Mouse (Mus musculus) heart, postnatal 0 days (tissue): ENCODE measurements around the gene Nrl. TPM values are rescaled to one million over a fixed set of nuclear protein-coding genes. Genes with fewer than 3 reads are reported as not detected.

Experiments used
- ATAC-seq: fragments of 200-750 bp; cut with Nextera tagmentation; 2 replicates; pipeline ENCODE4 v1.8.0; 2017; ENCODE audit warnings: low read depth, moderate number of reproducible peaks, moderate library complexity; ENCODE audit not compliant: insufficient read depth
- DNase-seq: peaks from one replicate; pipeline ENCODE4 v3.0.0-alpha.2; 2016; ENCODE audit warnings: low spot score
- H3K27ac ChIP-seq: fragments of 300-500 bp; sonication (generic); 2 replicates; pipeline ENCODE4 v1.5.1; 2014; ENCODE audit warnings: low read depth, mild to moderate bottlenecking
- H3K27me3 ChIP-seq: fragments of 300-500 bp; sonication (generic); 2 replicates; pipeline ENCODE4 v1.6.1; 2014; ENCODE audit warnings: low read length, mixed read lengths; ENCODE audit not compliant: control insufficient read depth, insufficient read depth
- H3K36me3 ChIP-seq: fragments of 300-500 bp; sonication (generic); replicated peaks from 2 replicates; pipeline ENCODE4 v1.6.1; 2014; ENCODE audit warnings: low read length, mixed read lengths; ENCODE audit not compliant: control insufficient read depth, insufficient read depth
- H3K4me1 ChIP-seq: fragments of 300-500 bp; sonication (generic); 2 replicates; pipeline ENCODE4 v1.6.1; 2014; ENCODE audit warnings: antibody characterized with exemption; ENCODE audit not compliant: control insufficient read depth, insufficient read depth
- H3K4me2 ChIP-seq: fragments of 300-500 bp; sonication (generic); 2 replicates; pipeline ENCODE4 v1.6.1; 2014; ENCODE audit warnings: low read depth, mild to moderate bottlenecking, low read length, moderate library complexity
- H3K4me3 ChIP-seq: fragments of 300-500 bp; sonication (generic); 2 replicates; pipeline ENCODE4 v1.5.1; 2014; ENCODE audit warnings: low read depth, low read length
- H3K9ac ChIP-seq: fragments of 300-500 bp; sonication (generic); replicated peaks from 2 replicates; pipeline ENCODE4 v1.6.1; 2014; ENCODE audit warnings: low read depth, low read length, mixed read lengths
- H3K9me3 ChIP-seq: fragments of 300-500 bp; sonication (generic); replicated peaks from 2 replicates; pipeline ENCODE4 v1.6.1; 2016; ENCODE audit warnings: low read length; ENCODE audit not compliant: control insufficient read depth
- CTCF ChIP-seq: IDR thresholded peaks from 2 replicates; pipeline ENCODE4 v1.5.1; 2016; ENCODE audit warnings: antibody characterized with exemption, control low read depth, low read depth
- EP300 ChIP-seq: IDR thresholded peaks from 2 replicates; pipeline ENCODE4 v1.6.1; 2016; ENCODE audit warnings: antibody characterized with exemption, low read depth
- WGBS: fragments of 180-500 bp; shearing (Covaris S2); extraction: QIAGEN DNeasy Blood & Tissue Kit; methylation state at CpG from one replicate; pipeline ENCODE4 v1.1.7; 2014; 5-methylcytosine and 5-hydroxymethylcytosine counted together
- polyA plus RNA-seq: library from polyadenylated mRNA; unstranded; fragments of >200 nt; fragmentation: Nextera tagmentation; extraction: Ambion mirVana; gene quantifications from 2 replicates; pipeline ENCODE4 v1.2.1, GENCODE M21; 2015
- total RNA-seq: library from RNA; depleted of rRNA; stranded (reverse); fragments of >200 nt; gene quantifications from 2 replicates; pipeline ENCODE4 v1.2.3, GENCODE M21; 2014; ENCODE audit warnings: low replicate concordance; rRNA removed

Nrl gene
- not detected in 2 replicates for total RNA-seq
- polyA plus RNA-seq = not detected in 2 replicates

DNA sequence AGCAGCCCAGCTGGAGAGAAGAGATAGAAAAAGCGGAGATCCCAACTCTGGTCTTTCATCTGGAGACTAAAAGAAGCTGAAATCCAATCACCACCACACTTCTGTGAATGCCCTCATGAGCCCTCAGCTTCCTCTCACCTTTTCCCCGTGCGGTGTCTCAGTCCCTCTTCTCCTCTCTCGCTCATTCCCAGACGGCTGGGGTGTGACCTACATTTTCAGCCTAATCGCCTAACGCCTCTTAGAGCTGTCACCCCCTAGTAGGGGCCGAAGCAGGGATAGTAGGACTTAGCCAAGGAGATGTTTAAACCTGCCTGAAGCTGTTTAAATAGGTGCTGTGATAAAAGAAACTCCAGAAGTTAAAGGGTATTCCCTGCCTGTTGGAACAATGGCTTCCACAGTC lies at the start of gene Nrl:
Gene Nrl (minus strand): TSS at position 197 of the 400 bp plus-strand sequence.
- DNase-seq (no peak), ATAC-seq (no peak)
- H3K9me3 ChIP-seq = no peaks in the 10 kb centered on the region
- H3K4me1 ChIP-seq = peaks cover 10% of the 10 kb centered on the region; the same call in 1 of the 2 replicates
- no peak within 1 kb of the TSS for H3K4me2 ChIP-seq
- no peak within 1 kb of the TSS for H3K4me3 ChIP-seq
- WGBS = 13% methylated on average over 8 of the region's 8 CpGs
- peaks cover 44% of the 10 kb centered on the region for H3K27me3 ChIP-seq
- H3K27ac ChIP-seq = no peak within 1 kb of the TSS
- no peak for TF ChIP-seq EP300
- no peak for TF ChIP-seq CTCF
- H3K9ac ChIP-seq = no peak within 1 kb of the TSS
- no peaks in the 10 kb centered on the region for H3K36me3 ChIP-seq

DNA sequence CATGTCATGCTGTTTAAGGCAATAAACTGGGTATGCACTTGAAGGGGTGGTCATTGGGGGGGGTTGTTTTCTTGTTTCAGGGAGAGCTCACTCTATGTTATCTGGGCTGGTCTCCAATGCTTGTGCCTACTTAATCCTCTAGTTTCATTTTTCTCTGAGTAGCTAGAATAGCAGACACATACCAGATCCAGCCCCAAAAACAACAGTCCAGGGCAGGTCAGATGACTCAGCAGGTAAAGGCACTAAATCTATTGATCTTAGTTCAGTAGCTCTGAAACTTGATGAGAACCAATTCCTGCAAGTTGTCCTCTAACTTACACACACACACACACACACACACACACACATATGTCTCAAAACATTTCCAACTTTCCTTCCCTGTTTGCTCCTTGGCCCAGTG lies 47.0 kb upstream of the Nrl start:
- Histone ChIP-seq H3K27me3 (no peaks in the 10 kb centered on the region), H3K4me1 (peaks cover 12% of the 10 kb centered on the region; the same call in 1 of the 2 replicates), H3K4me2 (no peak overlapping the region), H3K36me3 (peaks cover 30% of the 10 kb centered on the region), H3K9ac (no peak overlapping the region), H3K9me3 (no peaks in the 10 kb centered on the region), H3K4me3 (no peak overlapping the region), H3K27ac (no peak overlapping the region)
- TF ChIP-seq CTCF (no peak), EP300 (no peak)
- no peak for DNase-seq
- ATAC-seq = no peak

DNA sequence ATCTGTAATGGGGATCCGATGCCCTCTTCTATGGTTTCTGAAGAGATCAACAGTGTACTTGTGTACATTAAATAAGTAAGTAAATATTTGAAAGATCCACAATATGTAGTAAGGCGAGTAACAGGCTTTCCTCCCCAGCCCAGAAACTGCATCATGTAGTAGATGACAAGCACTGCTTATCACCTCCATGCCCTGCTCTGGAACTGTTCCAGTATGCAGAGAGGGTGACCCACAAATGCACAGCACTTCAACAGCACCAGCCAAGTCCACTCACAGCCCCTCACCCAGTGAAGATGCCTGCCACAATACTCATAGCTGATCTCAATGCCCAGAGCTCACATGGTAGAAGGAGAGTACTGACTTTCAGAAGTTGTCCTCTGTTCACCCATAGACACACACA lies 45.8 kb upstream of the Nrl start:
- Histone ChIP-seq H3K4me1 (peaks cover 12% of the 10 kb centered on the region; the same call in 1 of the 2 replicates), H3K27me3 (no peaks in the 10 kb centered on the region), H3K9ac (no peak overlapping the region), H3K27ac (peak overlapping the region; percentile 54), H3K36me3 (peaks cover 41% of the 10 kb centered on the region), H3K4me3 (no peak overlapping the region), H3K9me3 (no peaks in the 10 kb centered on the region), H3K4me2 (no peak overlapping the region)
- no peak for TF ChIP-seq EP300
- WGBS = 66% methylated on average over 2 of the region's 2 CpGs
- ATAC-seq (no peak), DNase-seq (peak; percentile 13)

DNA sequence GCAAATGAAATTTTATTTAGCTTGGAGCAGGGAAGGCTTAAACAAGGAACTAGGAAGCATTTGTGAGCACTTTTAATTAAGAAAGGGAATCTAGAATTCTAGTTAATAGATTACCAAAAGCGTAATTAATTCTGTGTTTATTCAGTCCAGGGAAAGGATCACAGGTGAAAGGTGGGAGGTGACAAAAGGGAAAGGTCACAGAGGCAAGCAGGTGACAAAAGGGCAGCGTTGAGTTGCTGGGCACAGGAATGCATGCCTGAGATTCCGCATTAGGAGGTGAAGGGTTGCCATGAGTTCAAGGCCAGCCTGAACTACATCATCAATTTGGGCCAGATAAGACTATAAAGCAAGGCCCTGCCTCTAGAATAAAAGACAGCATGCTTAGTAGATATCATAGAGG lies 42.7 kb upstream of the Nrl start:
- Histone ChIP-seq H3K4me3 (no peak overlapping the region), H3K4me1 (no peaks in the 10 kb centered on the region), H3K27ac (no peak overlapping the region), H3K36me3 (peaks cover 71% of the 10 kb centered on the region), H3K9me3 (no peaks in the 10 kb centered on the region), H3K27me3 (no peaks in the 10 kb centered on the region), H3K4me2 (no peak overlapping the region), H3K9ac (no peak overlapping the region)
- no peak for DNase-seq
- 85% methylated on average over 3 of the region's 3 CpGs for WGBS
- no peak for ATAC-seq
- no peak for TF ChIP-seq CTCF
- TF ChIP-seq EP300 = no peak

DNA sequence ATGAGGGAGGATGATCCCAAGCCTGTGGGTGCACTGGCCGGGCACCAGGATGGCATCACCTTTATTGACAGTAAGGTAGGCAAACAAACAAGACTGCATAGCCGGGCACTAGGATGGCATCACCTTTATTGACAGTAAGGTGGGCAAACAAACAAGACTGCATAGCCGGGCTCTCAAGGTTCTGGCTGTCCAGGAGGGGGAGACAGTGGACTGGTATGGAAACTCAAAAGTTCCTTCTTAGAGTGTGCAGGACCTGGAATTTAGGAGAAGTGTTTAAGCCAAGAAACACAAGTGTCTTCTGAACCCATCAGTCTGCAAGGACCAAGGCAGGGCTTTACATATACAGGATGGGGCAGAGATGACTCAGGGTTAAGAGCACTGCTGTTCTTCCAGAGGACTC lies 41.0 kb upstream of the Nrl start:
- no peak overlapping the region for H3K27ac ChIP-seq
- 88% methylated on average over 3 of the region's 3 CpGs for WGBS
- no peak overlapping the region for H3K4me3 ChIP-seq
- H3K9me3 ChIP-seq = no peaks in the 10 kb centered on the region
- H3K36me3 ChIP-seq = peaks cover 74% of the 10 kb centered on the region
- H3K27me3 ChIP-seq = no peaks in the 10 kb centered on the region
- no peak for ATAC-seq
- peaks cover 6% of the 10 kb centered on the region for H3K4me1 ChIP-seq
- no peak overlapping the region for H3K4me2 ChIP-seq
- H3K9ac ChIP-seq = no peak overlapping the region
- no peak for DNase-seq
- TF ChIP-seq EP300 = no peak
- no peak for TF ChIP-seq CTCF

DNA sequence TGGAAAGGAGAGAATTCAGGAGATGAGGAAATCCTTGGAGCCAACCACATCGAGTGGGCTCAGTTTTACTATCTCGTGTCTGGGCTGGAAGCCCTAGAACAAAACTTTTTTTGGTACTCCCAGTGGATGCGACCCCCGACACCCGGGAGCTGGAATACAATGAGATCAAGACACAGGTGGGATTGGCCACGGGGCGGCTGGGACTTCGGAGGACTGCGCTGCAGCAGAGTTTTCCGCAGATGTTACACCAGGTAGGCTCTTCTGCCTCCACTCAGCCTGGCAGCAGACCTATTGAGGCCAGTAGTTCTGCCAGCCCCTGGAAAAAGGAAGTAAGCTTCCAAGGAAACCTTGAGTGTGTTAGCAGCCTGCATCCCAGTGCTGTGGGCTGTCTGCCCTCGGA lies 38.5 kb upstream of the Nrl start:
- WGBS = 86% methylated on average over 11 of the region's 11 CpGs
- H3K4me3 ChIP-seq = no peak overlapping the region
- H3K27ac ChIP-seq = no peak overlapping the region
- H3K27me3 ChIP-seq = no peaks in the 10 kb centered on the region
- H3K9ac ChIP-seq = no peak overlapping the region
- no peak overlapping the region for H3K4me2 ChIP-seq
- DNase-seq (no peak), ATAC-seq (no peak)
- TF ChIP-seq EP300 = no peak
- TF ChIP-seq CTCF = no peak
- H3K36me3 ChIP-seq = peaks cover 59% of the 10 kb centered on the region
- H3K4me1 ChIP-seq = peaks cover 6% of the 10 kb centered on the region
- no peaks in the 10 kb centered on the region for H3K9me3 ChIP-seq
